Mouse (Mus musculus) hindbrain, embryonic 10.5 days (tissue): Measurements from ENCODE around the gene Nrde2. TPM values are rescaled to one million over a fixed set of nuclear protein-coding genes. Genes with fewer than 3 reads are reported as not detected.
A peak's percentile ranks its signal among the peaks of the same experiment; 100 is the strongest.
"Not testable (repeated sequence)": the region's sequence is repeated elsewhere in the genome, so short reads cannot be mapped to it uniquely, and the experiment has no call there.

Experiments used
- DNase-seq: peaks from one replicate; pipeline ENCODE4 v3.0.0-alpha.2; 2017; ENCODE audit warnings: low spot score
- H3K27ac ChIP-seq: fragments of 300-500 bp; sonication (generic); 2 replicates; pipeline ENCODE4 v1.5.1; 2016; ENCODE audit warnings: mild to moderate bottlenecking, moderate library complexity
- H3K27me3 ChIP-seq: fragments of 300-500 bp; sonication (generic); 2 replicates; pipeline ENCODE4 v1.6.1; 2016; ENCODE audit warnings: mild to moderate bottlenecking; ENCODE audit not compliant: poor library complexity, insufficient read depth, severe bottlenecking
- H3K36me3 ChIP-seq: fragments of 300-500 bp; sonication (generic); 2 replicates; pipeline ENCODE4 v1.6.1; 2016; ENCODE audit warnings: mild to moderate bottlenecking, moderate library complexity
- H3K4me1 ChIP-seq: fragments of 300-500 bp; sonication (generic); replicated peaks from 2 replicates; pipeline ENCODE4 v1.6.1; 2016; ENCODE audit warnings: mild to moderate bottlenecking
- H3K4me3 ChIP-seq: fragments of 300-500 bp; sonication (generic); 2 replicates; pipeline ENCODE4 v1.5.1; 2016; ENCODE audit warnings: mild to moderate bottlenecking, moderate library complexity
- H3K9me3 ChIP-seq: fragments of 300-500 bp; sonication (generic); 2 replicates; pipeline ENCODE4 v1.6.1; 2016; ENCODE audit warnings: mild to moderate bottlenecking, moderate library complexity
- WGBS: fragments of 180-500 bp; shearing (Covaris S2); methylation state at CpG from one replicate; pipeline ENCODE4 v1.1.7; 2016; 5-methylcytosine and 5-hydroxymethylcytosine counted together
- polyA plus RNA-seq: library from polyadenylated mRNA; unstranded; fragments of >200 nt; fragmentation: Nextera tagmentation; extraction: Ambion mirVana; gene quantifications from 2 replicates; pipeline ENCODE4 v1.2.1, GENCODE M21; 2016

Nrde2 gene
- polyA plus RNA-seq, 1 experiment from 2014 or later = 12.7 TPM

- no peaks in the 10 kb centered on the region for H3K36me3 ChIP-seq
- H3K27ac ChIP-seq = no peak overlapping the region
- no peak overlapping the region for H3K4me3 ChIP-seq
- 85% methylated on average over 6 of the region's 6 CpGs for WGBS
- no peaks in the 10 kb centered on the region for H3K9me3 ChIP-seq
- no peaks in the 10 kb centered on the region for H3K27me3 ChIP-seq
- no peak for DNase-seq
- peaks cover 24% of the 10 kb centered on the region for H3K4me1 ChIP-seq
Observed at GRCm38 (mm10) chr12:100190802-100191201, 31.3 kb upstream of the Nrde2 start.

- H3K36me3 ChIP-seq = no peaks in the 10 kb centered on the region
- H3K27ac ChIP-seq = peak overlapping the region; percentile 99
- WGBS = 2% methylated on average over 29 of the region's 29 CpGs
- H3K4me1 ChIP-seq = peaks cover 25% of the 10 kb centered on the region
- DNase-seq = no peak
- peak overlapping the region; percentile 75 for H3K4me3 ChIP-seq
- H3K9me3 ChIP-seq = no peaks in the 10 kb centered on the region; the same call in 1 of the 2 replicates
- no peaks in the 10 kb centered on the region for H3K27me3 ChIP-seq
Observed at GRCm38 (mm10) chr12:100187756-100188430, 28.4 kb upstream of the Nrde2 start.

- H3K27ac ChIP-seq = peak overlapping the region; percentile 99
- no peaks in the 10 kb centered on the region for H3K27me3 ChIP-seq
- WGBS = under 1% methylated on average over 52 of the region's 52 CpGs
- DNase-seq = peak; percentile 99
- H3K4me1 ChIP-seq = peaks cover 22% of the 10 kb centered on the region
- H3K9me3 ChIP-seq = no peaks in the 10 kb centered on the region; the same call in 1 of the 2 replicates
- no peaks in the 10 kb centered on the region for H3K36me3 ChIP-seq
- peak overlapping the region; percentile 75 for H3K4me3 ChIP-seq
Observed at GRCm38 (mm10) chr12:100187013-100187755, 27.7 kb upstream of the Nrde2 start.

GRCm38 (mm10) chr12:100186376-100186775 lies 26.9 kb upstream of the Nrde2 start:
- 15% methylated on average over 6 of the region's 6 CpGs for WGBS
- Histone ChIP-seq H3K9me3 (no peaks in the 10 kb centered on the region; the same call in 1 of the 2 replicates), H3K4me3 (peak overlapping the region; percentile 75), H3K36me3 (no peaks in the 10 kb centered on the region), H3K27me3 (no peaks in the 10 kb centered on the region), H3K27ac (peak overlapping the region; percentile 99), H3K4me1 (peaks cover 16% of the 10 kb centered on the region)
- DNase-seq = peak; percentile 49

GRCm38 (mm10) chr12:100185897-100186296 lies 26.4 kb upstream of the Nrde2 start:
- no peaks in the 10 kb centered on the region for H3K27me3 ChIP-seq
- H3K4me3 ChIP-seq = no peak overlapping the region
- H3K9me3 ChIP-seq = no peaks in the 10 kb centered on the region; the same call in 1 of the 2 replicates
- H3K36me3 ChIP-seq = no peaks in the 10 kb centered on the region
- 84% methylated on average over 7 of the region's 7 CpGs for WGBS
- H3K4me1 ChIP-seq = peaks cover 16% of the 10 kb centered on the region
- no peak for DNase-seq
- no peak overlapping the region for H3K27ac ChIP-seq

- 86% methylated on average over 2 of the region's 2 CpGs for WGBS
Observed at GRCm38 (mm10) chr12:100184976-100185375, 25.5 kb upstream of the Nrde2 start.

GRCm38 (mm10) chr12:100183970-100184369 lies 24.5 kb upstream of the Nrde2 start:
- WGBS = 70% methylated on average over 5 of the region's 5 CpGs
- no peaks in the 10 kb centered on the region for H3K36me3 ChIP-seq
- H3K27ac ChIP-seq = no peak overlapping the region
- no peak overlapping the region for H3K4me3 ChIP-seq
- no peaks in the 10 kb centered on the region for H3K27me3 ChIP-seq
- DNase-seq = no peak
- H3K9me3 ChIP-seq = no peaks in the 10 kb centered on the region; the same call in 1 of the 2 replicates
- peaks cover 19% of the 10 kb centered on the region for H3K4me1 ChIP-seq

More at GRCm38 (mm10) chr12:100184976-100185375, 25.5 kb upstream of the Nrde2 start:
- not testable (repeated sequence) for H3K27me3 ChIP-seq, H3K36me3 ChIP-seq, H3K9me3 ChIP-seq, DNase-seq, H3K27ac ChIP-seq, H3K4me3 ChIP-seq
- H3K4me1 ChIP-seq = peaks cover 16% of the 10 kb centered on the region

GRCm38 (mm10) chr12:100182676-100183075 lies 23.2 kb upstream of the Nrde2 start:
- Histone ChIP-seq H3K4me3 (no peak overlapping the region), H3K27ac (no peak overlapping the region), H3K36me3 (no peaks in the 10 kb centered on the region), H3K4me1 (peaks cover 18% of the 10 kb centered on the region), H3K27me3 (no peaks in the 10 kb centered on the region), H3K9me3 (no peaks in the 10 kb centered on the region; the same call in 1 of the 2 replicates)
- no peak for DNase-seq
- 79% methylated on average over 2 of the region's 2 CpGs for WGBS

GRCm38 (mm10) chr12:100180802-100181201 lies 21.3 kb upstream of the Nrde2 start:
- Histone ChIP-seq H3K27me3 (no peaks in the 10 kb centered on the region), H3K27ac (no peak overlapping the region), H3K9me3 (no peaks in the 10 kb centered on the region; the same call in 1 of the 2 replicates), H3K36me3 (no peaks in the 10 kb centered on the region), H3K4me3 (no peak overlapping the region), H3K4me1 (peaks cover 16% of the 10 kb centered on the region)
- 91% methylated on average over 13 of the region's 13 CpGs for WGBS
- DNase-seq = no peak

- no peaks in the 10 kb centered on the region for H3K27me3 ChIP-seq
- 49% methylated on average over 6 of the region's 6 CpGs for WGBS
Observed at GRCm38 (mm10) chr12:100178898-100179440, 19.5 kb upstream of the Nrde2 start.

GRCm38 (mm10) chr12:100176469-100177056 lies 17.1 kb upstream of the Nrde2 start:
- H3K9me3 ChIP-seq = no peaks in the 10 kb centered on the region
- H3K4me1 ChIP-seq = peaks cover 14% of the 10 kb centered on the region
- WGBS = 70% methylated on average over 11 of the region's 11 CpGs
- no peak for DNase-seq
- H3K36me3 ChIP-seq = no peaks in the 10 kb centered on the region
- no peak overlapping the region for H3K4me3 ChIP-seq
- H3K27ac ChIP-seq = no peak overlapping the region
- no peaks in the 10 kb centered on the region for H3K27me3 ChIP-seq

More at GRCm38 (mm10) chr12:100178898-100179440, 19.5 kb upstream of the Nrde2 start:
- DNase-seq = no peak
- Histone ChIP-seq H3K4me1 (peaks cover 14% of the 10 kb centered on the region), H3K9me3 (no peaks in the 10 kb centered on the region; the same call in 1 of the 2 replicates), H3K27ac (no peak overlapping the region), H3K36me3 (no peaks in the 10 kb centered on the region), H3K4me3 (no peak overlapping the region)

- Histone ChIP-seq H3K27me3 (no peaks in the 10 kb centered on the region), H3K4me3 (no peak overlapping the region), H3K4me1 (peaks cover 17% of the 10 kb centered on the region), H3K9me3 (no peaks in the 10 kb centered on the region), H3K27ac (no peak overlapping the region), H3K36me3 (no peaks in the 10 kb centered on the region)
- DNase-seq = no peak
- 76% methylated on average over 7 of the region's 7 CpGs for WGBS
Observed at GRCm38 (mm10) chr12:100172481-100172880, 13.0 kb upstream of the Nrde2 start.
